Mouse (Mus musculus): ENCODE results near the gene Nrp1. TPM values are rescaled to one million over a fixed set of nuclear protein-coding genes. Genes with fewer than 3 reads are reported as not detected.

The Nrp1 gene
- polyA plus RNA-seq, 1 experiment from 2014 or later = 48.5 TPM

DNA sequence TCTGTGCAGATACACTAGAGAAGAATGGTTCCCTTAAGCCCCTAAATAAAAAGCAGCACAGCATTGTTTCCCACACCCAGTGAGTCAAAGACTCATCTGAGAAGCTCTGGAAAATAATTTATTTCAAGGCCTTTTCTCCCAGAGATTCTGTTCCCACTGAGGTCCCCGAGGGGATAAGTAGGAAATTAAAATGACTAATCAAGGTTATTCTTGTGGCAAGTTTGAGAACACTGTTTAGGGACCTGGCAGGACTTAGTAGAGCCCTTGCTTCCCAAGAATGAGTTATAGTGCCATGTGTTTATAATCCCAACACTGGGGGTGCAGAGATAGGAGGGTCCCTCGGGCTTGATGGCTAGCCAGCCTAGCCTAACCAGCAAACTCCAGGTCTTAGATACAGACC is 127.6 kb downstream of the Nrp1 start:
- WGBS = 51% methylated on average over 2 of the region's 2 CpGs
- Histone ChIP-seq H3K36me3 (ENCODE audit: control insufficient read depth, insufficient read depth, low read length) (no peaks in the 10 kb centered on the region), H3K4me1 (replicated peaks; ENCODE audit: control insufficient read depth, insufficient read depth, low read length) (peaks cover 2% of the 10 kb centered on the region; the same call in 1 of the 2 replicates)

DNA sequence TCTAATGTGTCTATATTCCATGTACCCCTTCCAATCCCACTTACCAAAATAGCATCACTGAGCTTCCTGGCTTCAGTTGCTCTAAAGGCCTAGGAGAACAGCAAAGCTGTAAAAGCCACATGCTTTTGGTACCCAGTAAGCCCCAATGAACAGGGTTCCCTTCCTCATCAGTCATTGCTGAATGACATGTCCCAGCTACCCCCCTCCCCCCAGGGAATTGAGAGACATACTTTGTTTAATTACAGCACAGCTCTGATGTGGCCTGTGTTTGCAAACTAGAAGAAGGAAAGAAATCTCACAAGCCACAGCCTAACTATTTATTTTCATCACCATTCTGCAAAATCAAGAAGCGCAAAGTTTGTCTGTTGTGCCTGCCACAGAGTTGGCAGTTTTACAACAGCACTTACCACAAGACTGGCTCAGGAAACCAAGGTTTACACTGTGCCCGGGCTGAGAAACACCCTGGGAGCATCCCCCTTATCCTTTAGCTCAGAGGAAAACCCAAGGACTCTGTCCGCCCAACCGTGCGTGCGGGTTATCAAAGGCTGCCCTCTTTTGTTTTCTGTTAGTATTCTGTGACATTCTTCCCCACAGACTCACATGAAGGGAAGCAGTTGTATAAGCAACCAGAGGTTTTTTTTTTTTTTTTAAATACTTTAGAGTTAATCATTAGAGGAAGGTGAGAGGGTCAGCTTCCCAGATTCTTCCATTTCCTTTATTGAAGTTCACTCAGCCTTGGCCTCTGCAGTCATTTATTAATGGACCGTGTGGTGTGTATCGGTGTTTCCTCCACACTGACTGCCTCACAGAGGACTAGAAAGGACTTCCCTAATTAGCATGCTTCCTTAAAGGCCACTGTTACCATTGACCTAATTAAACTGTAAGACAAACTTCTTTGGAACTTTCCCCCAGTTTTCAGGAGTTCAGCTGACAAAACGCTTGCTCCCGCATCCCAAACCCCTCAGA is 129.8 kb downstream of the Nrp1 start:
- H3K27ac ChIP-seq (ENCODE audit: low read depth, low read length) = peak overlapping the region; percentile 53; the same call in 1 of the 2 replicates
- DNase-seq (ENCODE audit: low spot score) (no peak), ATAC-seq (replicated peaks; ENCODE audit: low FRiP score) (peak; percentile 38; the same call in 1 of the 2 replicates)
- no peaks in the 10 kb centered on the region for H3K36me3 ChIP-seq (ENCODE audit: control insufficient read depth, insufficient read depth, low read length)
- H3K27me3 ChIP-seq (replicated peaks; ENCODE audit: control insufficient read depth, insufficient read depth, low read length) = no peaks in the 10 kb centered on the region
- WGBS = 48% methylated on average over 10 of the region's 10 CpGs
- no peak overlapping the region for H3K4me3 ChIP-seq (ENCODE audit: low read depth, low read length)
- H3K9me3 ChIP-seq (ENCODE audit: control insufficient read depth, low read length) = no peaks in the 10 kb centered on the region
- H3K4me1 ChIP-seq (replicated peaks; ENCODE audit: control insufficient read depth, insufficient read depth, low read length) = peaks cover 2% of the 10 kb centered on the region; the same call in 1 of the 2 replicates
- peak overlapping the region; percentile 27; the same call in 1 of the 2 replicates for H3K4me2 ChIP-seq
- no peak overlapping the region for H3K9ac ChIP-seq (ENCODE audit: low read depth, low read length)

More for the DNA sequence above, 127.6 kb downstream of the Nrp1 start:
- Histone ChIP-seq H3K9ac (ENCODE audit: low read depth, low read length) (no peak overlapping the region), H3K27ac (ENCODE audit: low read depth, low read length) (no peak overlapping the region), H3K4me2 (no peak overlapping the region), H3K27me3 (replicated peaks; ENCODE audit: control insufficient read depth, insufficient read depth, low read length) (no peaks in the 10 kb centered on the region), H3K9me3 (ENCODE audit: control insufficient read depth, low read length) (no peaks in the 10 kb centered on the region), H3K4me3 (ENCODE audit: low read depth, low read length) (no peak overlapping the region)
- no peak for ATAC-seq (replicated peaks; ENCODE audit: low FRiP score)
- no peak for DNase-seq (ENCODE audit: low spot score)

DNA sequence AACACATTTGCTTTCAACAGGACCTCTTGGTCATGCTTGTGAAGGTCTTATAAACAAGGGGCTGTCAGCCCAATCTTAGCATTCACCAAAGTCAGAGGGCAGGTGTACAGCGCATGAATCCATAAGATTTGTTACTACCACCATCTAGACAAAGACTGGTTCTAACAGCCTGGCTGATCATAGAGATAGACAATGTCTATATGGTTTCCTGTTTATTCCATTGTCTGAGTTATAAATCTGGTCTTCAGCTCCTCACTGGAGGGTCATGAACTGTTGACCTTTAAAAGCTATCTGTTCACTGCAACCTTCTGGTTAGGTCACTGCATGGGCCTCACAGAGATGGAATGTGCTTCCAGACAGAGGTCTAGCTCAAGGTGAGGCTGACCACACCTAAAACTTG is 130.9 kb downstream of the Nrp1 start:
- ATAC-seq (replicated peaks; ENCODE audit: low FRiP score) = no peak
- Histone ChIP-seq H3K36me3 (ENCODE audit: control insufficient read depth, insufficient read depth, low read length) (no peaks in the 10 kb centered on the region), H3K9ac (ENCODE audit: low read depth, low read length) (no peak overlapping the region), H3K4me2 (no peak overlapping the region), H3K4me3 (ENCODE audit: low read depth, low read length) (no peak overlapping the region), H3K4me1 (replicated peaks; ENCODE audit: control insufficient read depth, insufficient read depth, low read length) (peaks cover 2% of the 10 kb centered on the region; the same call in 1 of the 2 replicates), H3K27me3 (replicated peaks; ENCODE audit: control insufficient read depth, insufficient read depth, low read length) (no peaks in the 10 kb centered on the region), H3K27ac (ENCODE audit: low read depth, low read length) (no peak overlapping the region), H3K9me3 (ENCODE audit: control insufficient read depth, low read length) (no peaks in the 10 kb centered on the region)
- WGBS = 91% methylated on average over 1 of the region's 1 CpGs
- DNase-seq (ENCODE audit: low spot score) = no peak

DNA sequence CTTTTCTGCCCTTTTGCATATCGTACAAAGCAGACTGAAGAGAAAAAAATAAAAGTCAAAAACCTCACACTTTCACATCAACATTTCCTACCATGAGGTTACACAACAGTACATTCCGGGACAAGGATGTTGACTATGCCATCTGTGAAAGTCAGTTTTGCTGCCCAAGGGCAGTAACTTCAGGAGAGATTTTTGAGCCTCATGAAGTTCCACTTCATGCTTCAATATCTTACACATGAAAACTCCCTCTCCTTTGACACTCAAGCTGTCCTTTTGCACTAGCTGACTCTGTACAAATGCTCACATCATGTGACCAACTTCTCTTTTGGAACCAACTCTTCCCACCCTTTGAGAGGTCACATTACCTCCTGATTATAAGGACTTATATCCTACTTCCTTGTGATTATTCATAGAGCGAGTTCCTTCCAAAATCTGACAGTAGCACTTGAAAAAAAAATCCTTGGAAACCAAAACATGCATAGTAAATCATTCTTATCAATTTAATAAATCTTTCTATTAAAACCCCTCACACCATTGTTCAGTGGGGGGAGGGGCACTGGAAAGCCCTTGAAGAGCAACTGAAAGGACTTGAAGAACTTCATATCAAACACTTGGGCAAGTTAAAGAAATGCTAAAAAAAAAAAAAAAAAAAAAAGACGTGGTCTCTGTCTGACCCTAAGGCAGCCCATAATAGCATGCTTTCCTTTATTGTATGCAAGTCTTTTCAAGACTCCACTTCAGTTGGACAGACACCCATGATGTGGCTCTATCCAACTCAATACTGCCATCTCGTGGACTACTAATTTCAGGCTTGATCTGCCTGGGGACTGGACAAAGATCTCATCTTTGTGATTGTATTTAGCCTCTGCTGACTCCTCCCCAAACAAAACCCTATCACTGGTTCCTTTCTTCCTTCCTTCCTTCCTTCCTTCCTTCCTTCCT is 133.0 kb downstream of the Nrp1 start:
- 48% methylated on average over 5 of the region's 5 CpGs for WGBS
- H3K9ac ChIP-seq (ENCODE audit: low read depth, low read length) = no peak overlapping the region
- no peak overlapping the region for H3K4me3 ChIP-seq (ENCODE audit: low read depth, low read length)
- peaks cover 2% of the 10 kb centered on the region; the same call in 1 of the 2 replicates for H3K4me1 ChIP-seq (replicated peaks; ENCODE audit: control insufficient read depth, insufficient read depth, low read length)
- ATAC-seq (replicated peaks; ENCODE audit: low FRiP score) (peak; percentile 61), DNase-seq (ENCODE audit: low spot score) (no peak)
- no peak overlapping the region for H3K4me2 ChIP-seq
- H3K27ac ChIP-seq (ENCODE audit: low read depth, low read length) = no peak overlapping the region
- no peaks in the 10 kb centered on the region for H3K36me3 ChIP-seq (ENCODE audit: control insufficient read depth, insufficient read depth, low read length)
- H3K9me3 ChIP-seq (ENCODE audit: control insufficient read depth, low read length) = no peaks in the 10 kb centered on the region
- no peaks in the 10 kb centered on the region for H3K27me3 ChIP-seq (replicated peaks; ENCODE audit: control insufficient read depth, insufficient read depth, low read length)

DNA sequence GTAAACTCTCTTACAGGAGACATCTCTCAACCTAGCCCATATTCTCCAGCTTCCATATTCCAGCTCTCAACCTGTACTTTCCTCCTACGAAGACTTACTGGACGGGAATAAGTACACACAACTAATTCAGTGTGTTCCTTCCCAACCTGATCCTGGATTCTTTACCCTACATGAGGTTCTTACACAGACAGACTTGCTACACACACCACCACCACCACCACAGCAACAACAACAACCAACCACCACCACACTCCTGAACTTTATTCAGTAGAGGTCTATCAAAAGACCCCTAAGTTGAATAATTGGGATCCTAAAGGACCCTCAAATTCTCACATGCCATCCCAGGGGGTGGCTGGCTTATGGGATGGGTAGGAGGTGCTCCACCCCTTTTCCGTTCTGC is 135.4 kb downstream of the Nrp1 start:
- ATAC-seq (replicated peaks; ENCODE audit: low FRiP score) (no peak), DNase-seq (ENCODE audit: low spot score) (no peak)
- H3K4me2 ChIP-seq = no peak overlapping the region
- H3K27ac ChIP-seq (ENCODE audit: low read depth, low read length) = no peak overlapping the region
- no peaks in the 10 kb centered on the region for H3K9me3 ChIP-seq (ENCODE audit: control insufficient read depth, low read length)
- no peak overlapping the region for H3K4me3 ChIP-seq (ENCODE audit: low read depth, low read length)
- no peaks in the 10 kb centered on the region for H3K36me3 ChIP-seq (ENCODE audit: control insufficient read depth, insufficient read depth, low read length)
- H3K27me3 ChIP-seq (replicated peaks; ENCODE audit: control insufficient read depth, insufficient read depth, low read length) = no peaks in the 10 kb centered on the region
- H3K4me1 ChIP-seq (replicated peaks; ENCODE audit: control insufficient read depth, insufficient read depth, low read length) = no peaks in the 10 kb centered on the region; the same call in 1 of the 2 replicates
- 79% methylated on average over 3 of the region's 3 CpGs for WGBS
- no peak overlapping the region for H3K9ac ChIP-seq (ENCODE audit: low read depth, low read length)

DNA sequence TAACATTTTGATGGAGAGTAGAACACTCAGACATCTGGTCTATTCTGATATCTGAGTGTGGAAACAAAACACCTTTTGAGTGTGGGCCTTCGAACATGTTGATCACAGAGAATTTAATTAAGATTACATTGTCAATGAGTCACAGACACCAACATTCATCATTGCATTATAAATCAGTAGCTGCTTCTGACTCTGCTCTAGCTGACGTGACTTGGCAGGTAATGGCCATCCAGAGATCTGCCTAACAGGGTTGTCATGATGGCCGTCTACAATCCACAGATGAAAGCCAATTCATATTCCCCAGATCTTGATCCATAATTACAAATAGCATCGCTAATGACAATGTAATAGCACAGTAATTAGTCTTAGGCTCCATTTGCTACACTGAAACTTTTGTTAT is 140.4 kb downstream of the Nrp1 start:
- no peak for ATAC-seq (replicated peaks; ENCODE audit: low FRiP score)
- no peaks in the 10 kb centered on the region for H3K27me3 ChIP-seq (replicated peaks; ENCODE audit: control insufficient read depth, insufficient read depth, low read length)
- 76% methylated on average over 4 of the region's 4 CpGs for WGBS
- no peaks in the 10 kb centered on the region for H3K36me3 ChIP-seq (ENCODE audit: control insufficient read depth, insufficient read depth, low read length)
- no peaks in the 10 kb centered on the region for H3K9me3 ChIP-seq (ENCODE audit: control insufficient read depth, low read length)
- no peak overlapping the region for H3K27ac ChIP-seq (ENCODE audit: low read depth, low read length)
- no peak overlapping the region for H3K9ac ChIP-seq (ENCODE audit: low read depth, low read length)
- H3K4me2 ChIP-seq = no peak overlapping the region
- H3K4me3 ChIP-seq (ENCODE audit: low read depth, low read length) = no peak overlapping the region
- H3K4me1 ChIP-seq (replicated peaks; ENCODE audit: control insufficient read depth, insufficient read depth, low read length) = no peaks in the 10 kb centered on the region
- DNase-seq (ENCODE audit: low spot score) = no peak

DNA sequence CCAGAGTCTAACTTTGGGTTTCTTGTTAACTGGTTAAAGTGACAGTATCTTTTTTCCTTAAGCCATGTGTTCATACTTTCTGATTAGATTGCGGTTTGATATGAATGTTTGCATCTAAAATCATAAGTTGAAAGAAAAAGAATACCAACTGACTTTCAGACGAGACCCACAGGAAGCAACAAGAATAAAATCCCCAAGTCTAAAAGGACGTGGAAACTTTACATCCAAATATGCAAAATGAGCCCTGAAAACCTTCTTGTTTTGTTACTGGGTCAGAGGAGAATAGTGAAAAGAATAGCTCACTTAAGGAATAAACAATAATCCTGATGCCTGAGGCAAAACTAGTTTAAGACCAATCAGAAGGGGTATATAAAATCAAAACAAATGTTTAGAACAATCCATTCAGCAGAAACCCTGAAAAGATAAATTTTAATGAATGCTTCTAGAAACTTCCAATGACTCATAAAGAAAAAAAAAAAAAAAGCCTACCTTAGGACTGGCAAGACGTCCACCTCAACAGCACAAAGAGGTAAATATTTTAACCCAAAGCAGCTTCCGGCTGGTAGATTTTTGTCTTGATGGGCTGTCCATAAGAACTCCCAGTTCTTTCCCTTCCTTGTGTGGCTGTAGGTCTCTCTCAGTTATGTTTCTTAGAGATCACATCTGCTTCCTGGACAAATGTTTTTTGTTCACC is 145.9 kb downstream of the Nrp1 start:
- Histone ChIP-seq H3K9ac (ENCODE audit: low read depth, low read length) (no peak overlapping the region), H3K36me3 (ENCODE audit: control insufficient read depth, insufficient read depth, low read length) (no peaks in the 10 kb centered on the region), H3K9me3 (ENCODE audit: control insufficient read depth, low read length) (no peaks in the 10 kb centered on the region), H3K27me3 (replicated peaks; ENCODE audit: control insufficient read depth, insufficient read depth, low read length) (no peaks in the 10 kb centered on the region), H3K27ac (ENCODE audit: low read depth, low read length) (no peak overlapping the region), H3K4me2 (no peak overlapping the region), H3K4me3 (ENCODE audit: low read depth, low read length) (no peak overlapping the region), H3K4me1 (replicated peaks; ENCODE audit: control insufficient read depth, insufficient read depth, low read length) (no peaks in the 10 kb centered on the region)
- WGBS = 75% methylated on average over 5 of the region's 5 CpGs
- DNase-seq (ENCODE audit: low spot score) (no peak), ATAC-seq (replicated peaks; ENCODE audit: low FRiP score) (no peak)

DNA sequence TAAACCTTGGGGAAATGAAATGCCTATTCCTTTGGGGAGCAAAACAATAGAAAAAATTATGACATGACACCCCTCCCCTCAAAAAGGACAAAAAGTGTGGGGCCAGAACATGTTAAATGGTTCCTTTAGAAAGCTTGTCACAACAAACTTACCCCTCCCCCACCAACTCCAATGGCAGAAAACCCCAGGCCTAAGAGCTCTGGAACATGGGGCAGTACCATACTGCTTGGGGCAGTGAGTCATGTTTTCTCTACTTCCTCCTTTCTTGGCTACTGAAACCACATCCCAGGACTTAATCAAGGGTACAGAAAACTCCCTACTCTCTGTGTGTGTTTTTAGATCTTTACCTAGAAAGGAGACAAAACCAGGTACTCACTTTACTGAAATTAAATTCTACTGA is 147.5 kb downstream of the Nrp1 start:
- H3K4me1 ChIP-seq (replicated peaks; ENCODE audit: control insufficient read depth, insufficient read depth, low read length) = no peaks in the 10 kb centered on the region
- H3K4me2 ChIP-seq = no peak overlapping the region
- H3K9ac ChIP-seq (ENCODE audit: low read depth, low read length) = no peak overlapping the region
- DNase-seq (ENCODE audit: low spot score) (no peak), ATAC-seq (replicated peaks; ENCODE audit: low FRiP score) (no peak)
- H3K27ac ChIP-seq (ENCODE audit: low read depth, low read length) = no peak overlapping the region
- H3K36me3 ChIP-seq (ENCODE audit: control insufficient read depth, insufficient read depth, low read length) = no peaks in the 10 kb centered on the region
- no peaks in the 10 kb centered on the region for H3K9me3 ChIP-seq (ENCODE audit: control insufficient read depth, low read length)
- no peak overlapping the region for H3K4me3 ChIP-seq (ENCODE audit: low read depth, low read length)
- H3K27me3 ChIP-seq (replicated peaks; ENCODE audit: control insufficient read depth, insufficient read depth, low read length) = no peaks in the 10 kb centered on the region

Data from liver, embryonic 11.5 days (tissue).